Mouse (Mus musculus) intestine, embryonic 14.5 days (tissue): ENCODE measurements at regions not wholly inside any gene's neighbourhood (a gene's known extent, or its start where the extent isn't known, plus 50 kb on each side); places are given as distances from the start of the nearest gene placed in this dataset.
A peak's percentile ranks its signal among the peaks of the same experiment; 100 is the strongest.

ENCODE experiments used
- ATAC-seq: fragments of 200-750 bp; cut with Nextera tagmentation; replicated peaks from 2 replicates; pipeline ENCODE4 v1.8.0; 2017; ENCODE audit warnings: low read depth, moderate number of reproducible peaks, moderate TSS enrichment, moderate library complexity; ENCODE audit not compliant: low FRiP score, low TSS enrichment
- DNase-seq: peaks from one replicate; pipeline ENCODE4 v3.0.0-alpha.2; 2018; ENCODE audit warnings: low spot score
- H3K27ac ChIP-seq: fragments of 300-500 bp; sonication (generic); 2 replicates; pipeline ENCODE4 v1.5.1; 2014; ENCODE audit warnings: low read depth, mild to moderate bottlenecking, control low read depth
- H3K27me3 ChIP-seq: fragments of 300-500 bp; sonication (generic); replicated peaks from 2 replicates; pipeline ENCODE4 v1.6.1; 2014; ENCODE audit warnings: low read length, control low read depth; ENCODE audit not compliant: control insufficient read depth, insufficient read depth
- H3K36me3 ChIP-seq: fragments of 300-500 bp; sonication (generic); 2 replicates; pipeline ENCODE4 v1.6.1; 2014; ENCODE audit warnings: low read length, control low read depth; ENCODE audit not compliant: control insufficient read depth, insufficient read depth
- H3K4me1 ChIP-seq: fragments of 300-500 bp; sonication (generic); replicated peaks from 2 replicates; pipeline ENCODE4 v1.6.1; 2014; ENCODE audit warnings: low read length, control low read depth, mixed read lengths; ENCODE audit not compliant: control insufficient read depth, insufficient read depth
- H3K4me2 ChIP-seq: fragments of 300-500 bp; sonication (generic); 2 replicates; pipeline ENCODE4 v1.6.1; 2014; ENCODE audit warnings: low read length
- H3K4me3 ChIP-seq: fragments of 300-500 bp; sonication (generic); 2 replicates; pipeline ENCODE4 v1.5.1; 2014; ENCODE audit warnings: low read depth, low read length, control low read depth, mixed read lengths
- H3K9ac ChIP-seq: fragments of 300-500 bp; sonication (generic); 2 replicates; pipeline ENCODE4 v1.6.1; 2014; ENCODE audit warnings: mild to moderate bottlenecking, low read length
- H3K9me3 ChIP-seq: fragments of 300-500 bp; sonication (generic); 2 replicates; pipeline ENCODE4 v1.6.1; 2016; ENCODE audit warnings: low read length, control low read depth; ENCODE audit not compliant: control insufficient read depth
- WGBS: fragments of 180-500 bp; shearing (Covaris S2); extraction: QIAGEN DNeasy Blood & Tissue Kit; methylation state at CpG from one replicate; pipeline ENCODE4 v1.1.7; 2014; 5-methylcytosine and 5-hydroxymethylcytosine counted together

GRCm38 (mm10) chr4:7642878-7643590 is 595.8 kb downstream of the Car8 start:
- Histone ChIP-seq H3K4me1 (no peaks in the 10 kb centered on the region), H3K4me2 (no peak overlapping the region), H3K27me3 (no peaks in the 10 kb centered on the region), H3K4me3 (no peak overlapping the region), H3K27ac (no peak overlapping the region), H3K36me3 (no peaks in the 10 kb centered on the region), H3K9ac (no peak overlapping the region), H3K9me3 (no peaks in the 10 kb centered on the region)
- DNase-seq (no peak), ATAC-seq (no peak)
- WGBS: 84% methylated on average over 8 of the region's 8 CpGs

- Histone ChIP-seq H3K27ac (no peak overlapping the region), H3K9me3 (no peaks in the 10 kb centered on the region), H3K4me2 (no peak overlapping the region), H3K4me1 (no peaks in the 10 kb centered on the region; the same call in 1 of the 2 replicates), H3K27me3 (no peaks in the 10 kb centered on the region), H3K4me3 (no peak overlapping the region), H3K9ac (no peak overlapping the region), H3K36me3 (no peaks in the 10 kb centered on the region)
- no peak for ATAC-seq
- no peak for DNase-seq
- 63% methylated on average over 4 of the region's 4 CpGs for WGBS
Observed at GRCm38 (mm10) chr4:7597671-7598390, 641.0 kb downstream of the Car8 start.

GRCm38 (mm10) chr4:7596116-7596515 is 642.7 kb downstream of the Car8 start:
- Histone ChIP-seq H3K4me3 (no peak overlapping the region), H3K4me2 (no peak overlapping the region), H3K27ac (no peak overlapping the region), H3K4me1 (no peaks in the 10 kb centered on the region; the same call in 1 of the 2 replicates), H3K36me3 (no peaks in the 10 kb centered on the region), H3K27me3 (no peaks in the 10 kb centered on the region), H3K9me3 (no peaks in the 10 kb centered on the region), H3K9ac (no peak overlapping the region)
- ATAC-seq (no peak), DNase-seq (no peak)
- 42% methylated on average over 4 of the region's 4 CpGs for WGBS

- ATAC-seq (no peak), DNase-seq (no peak)
- no peaks in the 10 kb centered on the region for H3K27me3 ChIP-seq
- H3K27ac ChIP-seq: no peak overlapping the region
- H3K4me1 ChIP-seq: no peaks in the 10 kb centered on the region
- H3K9me3 ChIP-seq: no peaks in the 10 kb centered on the region
- no peak overlapping the region for H3K4me3 ChIP-seq
- WGBS: 90% methylated on average over 4 of the region's 4 CpGs
- H3K36me3 ChIP-seq: no peaks in the 10 kb centered on the region
- no peak overlapping the region for H3K4me2 ChIP-seq
- H3K9ac ChIP-seq: no peak overlapping the region
Observed at GRCm38 (mm10) chr4:7583851-7584250, 655.0 kb downstream of the Car8 start.

GRCm38 (mm10) chr4:7581931-7582330 is 656.9 kb downstream of the Car8 start:
- no peak overlapping the region for H3K9ac ChIP-seq
- H3K27me3 ChIP-seq: no peaks in the 10 kb centered on the region
- no peaks in the 10 kb centered on the region for H3K9me3 ChIP-seq
- no peak overlapping the region for H3K27ac ChIP-seq
- H3K4me3 ChIP-seq: no peak overlapping the region
- no peaks in the 10 kb centered on the region for H3K4me1 ChIP-seq
- 73% methylated on average over 4 of the region's 4 CpGs for WGBS
- ATAC-seq (no peak), DNase-seq (no peak)
- H3K36me3 ChIP-seq: no peaks in the 10 kb centered on the region
- no peak overlapping the region for H3K4me2 ChIP-seq

- no peak for ATAC-seq
- no peak overlapping the region for H3K4me2 ChIP-seq
- WGBS: 40% methylated on average over 8 of the region's 8 CpGs
- no peak for DNase-seq
- H3K27me3 ChIP-seq: no peaks in the 10 kb centered on the region
- no peaks in the 10 kb centered on the region for H3K9me3 ChIP-seq
- no peaks in the 10 kb centered on the region for H3K4me1 ChIP-seq
- H3K9ac ChIP-seq: no peak overlapping the region
- H3K27ac ChIP-seq: no peak overlapping the region
- no peaks in the 10 kb centered on the region for H3K36me3 ChIP-seq
- no peak overlapping the region for H3K4me3 ChIP-seq
Observed at GRCm38 (mm10) chr4:7581220-7581916, 657.5 kb downstream of the Car8 start.

GRCm38 (mm10) chr4:7580554-7581219 is 658.2 kb downstream of the Car8 start:
- ATAC-seq (no peak), DNase-seq (no peak)
- no peak overlapping the region for H3K4me3 ChIP-seq
- no peak overlapping the region for H3K9ac ChIP-seq
- no peak overlapping the region for H3K27ac ChIP-seq
- no peaks in the 10 kb centered on the region for H3K27me3 ChIP-seq
- peak overlapping the region; percentile 28; the same call in 1 of the 2 replicates for H3K4me2 ChIP-seq
- 43% methylated on average over 10 of the region's 10 CpGs for WGBS
- no peaks in the 10 kb centered on the region for H3K9me3 ChIP-seq
- no peaks in the 10 kb centered on the region for H3K4me1 ChIP-seq
- H3K36me3 ChIP-seq: no peaks in the 10 kb centered on the region

GRCm38 (mm10) chr4:7574011-7574410 is 664.8 kb downstream of the Car8 start:
- no peaks in the 10 kb centered on the region for H3K4me1 ChIP-seq
- H3K27me3 ChIP-seq: no peaks in the 10 kb centered on the region
- H3K9ac ChIP-seq: no peak overlapping the region
- H3K4me2 ChIP-seq: no peak overlapping the region
- 70% methylated on average over 2 of the region's 2 CpGs for WGBS
- no peaks in the 10 kb centered on the region for H3K9me3 ChIP-seq
- no peak overlapping the region for H3K27ac ChIP-seq
- ATAC-seq (no peak), DNase-seq (no peak)
- no peaks in the 10 kb centered on the region for H3K36me3 ChIP-seq
- no peak overlapping the region for H3K4me3 ChIP-seq
